Comparison of ENCODE assay signal across 8 mouse cellular contexts in genomic region chr3:104542065-104542429, GRCm38 (mm10). TPM values are rescaled to one million over a fixed set of nuclear protein-coding genes. Genes with fewer than 3 reads are reported as not detected.
A peak's percentile ranks its signal among the peaks of the same experiment; 100 is the strongest.
DNase-seq lines count a peak whose midpoint lies in the region; ATAC-seq lines count a peak whose summit lies in the region.

No protein-coding gene starts in this region.

- peak overlapping the region; percentile 75 for H3K27ac ChIP-seq in kidney, embryonic 15.5 days
- H3K27ac ChIP-seq in forebrain, embryonic 10.5 days: peak overlapping the region; percentile 87
- H3K27ac ChIP-seq in intestine, embryonic 16.5 days (ENCODE audit: low read length): 0 out of 2 replicates have a peak overlapping the region, but pooled peaks have one; percentile 94
- H3K27ac ChIP-seq in neural tube, embryonic 14.5 days (ENCODE audit: low read depth, low read length): no peak overlapping the region

- no peak overlapping the region for H3K4me3 ChIP-seq in kidney, embryonic 15.5 days (replicated peaks)
- H3K4me3 ChIP-seq in forebrain, embryonic 10.5 days: peak overlapping the region; percentile 50
- no peak overlapping the region; the same call in 1 of the 2 replicates for H3K4me3 ChIP-seq in intestine, embryonic 16.5 days (ENCODE audit: low read length)
- H3K4me3 ChIP-seq in neural tube, embryonic 14.5 days (ENCODE audit: low read depth, low read length): no peak overlapping the region

- DNase-seq in kidney, adult 18-20 months: no peak
- DNase-seq in forebrain, embryonic 10.5 days (ENCODE audit: extremely low spot score, low spot score): no peak
- no peak for DNase-seq in urinary bladder, postnatal 10 days (ENCODE audit: low spot score)
- no peak for DNase-seq in cerebellum, adult 11 months
- no peak for DNase-seq in kidney, postnatal 10 days

- H3K27me3 ChIP-seq in kidney, embryonic 15.5 days: no peaks in the 10 kb centered on the region
- H3K27me3 ChIP-seq in forebrain, embryonic 10.5 days (ENCODE audit: poor library complexity, severe bottlenecking): no peaks in the 10 kb centered on the region
- H3K27me3 ChIP-seq in intestine, embryonic 16.5 days (replicated peaks; ENCODE audit: control insufficient read depth, insufficient read depth, low read length): no peaks in the 10 kb centered on the region
- H3K27me3 ChIP-seq in neural tube, embryonic 14.5 days (ENCODE audit: control insufficient read depth, insufficient read depth, low read length): no peaks in the 10 kb centered on the region

- ATAC-seq in kidney, embryonic 15.5 days (replicated peaks; ENCODE audit: low FRiP score): no peak
- peak; percentile 1; the same call in 1 of the 2 replicates for ATAC-seq in intestine, embryonic 16.5 days
- ATAC-seq in neural tube, embryonic 14.5 days (ENCODE audit: low read depth): peak; percentile 24; the same call in 1 of the 2 replicates

- no peak overlapping the region for H3K9ac ChIP-seq in kidney, embryonic 15.5 days
- H3K9ac ChIP-seq in intestine, embryonic 16.5 days (ENCODE audit: low read depth, low read length): peak overlapping the region; percentile 62; the same call in 1 of the 2 replicates
- peak overlapping the region; percentile 46; the same call in 1 of the 2 replicates for H3K9ac ChIP-seq in neural tube, embryonic 14.5 days (replicated peaks; ENCODE audit: low read depth, low read length)

- H3K4me1 ChIP-seq in kidney, embryonic 15.5 days: peaks cover 23% of the 10 kb centered on the region
- peaks cover 20% of the 10 kb centered on the region for H3K4me1 ChIP-seq in forebrain, embryonic 10.5 days
- peaks cover 10% of the 10 kb centered on the region for H3K4me1 ChIP-seq in intestine, embryonic 16.5 days (ENCODE audit: control insufficient read depth, insufficient read depth, low read length)
- peaks cover 5% of the 10 kb centered on the region; the same call in 1 of the 2 replicates for H3K4me1 ChIP-seq in neural tube, embryonic 14.5 days (ENCODE audit: control insufficient read depth, insufficient read depth, low read length)

- peak overlapping the region; percentile 60 for H3K4me2 ChIP-seq in kidney, embryonic 15.5 days
- peak overlapping the region; percentile 66 for H3K4me2 ChIP-seq in intestine, embryonic 16.5 days (ENCODE audit: low read depth, low read length)
- no peak overlapping the region; the same call in 1 of the 2 replicates for H3K4me2 ChIP-seq in neural tube, embryonic 14.5 days (ENCODE audit: low read depth, low read length)

- no peaks in the 10 kb centered on the region for H3K9me3 ChIP-seq in kidney, embryonic 15.5 days (replicated peaks)
- H3K9me3 ChIP-seq in forebrain, embryonic 10.5 days: no peaks in the 10 kb centered on the region
- H3K9me3 ChIP-seq in intestine, embryonic 16.5 days (ENCODE audit: control insufficient read depth, low read length): no peaks in the 10 kb centered on the region
- no peaks in the 10 kb centered on the region for H3K9me3 ChIP-seq in neural tube, embryonic 14.5 days (ENCODE audit: control insufficient read depth, low read length)

- WGBS in kidney, embryonic 15.5 days: 16% methylated on average over 2 of the region's 2 CpGs
- WGBS in forebrain, embryonic 10.5 days: 2% methylated on average over 2 of the region's 2 CpGs
- 15% methylated on average over 2 of the region's 2 CpGs for WGBS in intestine, embryonic 16.5 days
- 4% methylated on average over 2 of the region's 2 CpGs for WGBS in neural tube, embryonic 14.5 days

- H3K36me3 ChIP-seq in kidney, embryonic 15.5 days: no peaks in the 10 kb centered on the region
- H3K36me3 ChIP-seq in forebrain, embryonic 10.5 days (replicated peaks): no peaks in the 10 kb centered on the region
- H3K36me3 ChIP-seq in intestine, embryonic 16.5 days (ENCODE audit: control insufficient read depth, insufficient read depth, low read length): no peaks in the 10 kb centered on the region
- H3K36me3 ChIP-seq in neural tube, embryonic 14.5 days (ENCODE audit: control insufficient read depth, insufficient read depth, low read length): no peaks in the 10 kb centered on the region

RNA-seq across cellular contexts. Expression of gene Lrig2, which starts 30.3 kb away (rescaled TPM):
- 16.9 TPM in 2 replicates for polyA plus RNA-seq in kidney, embryonic 15.5 days (2015; fragmentation: Nextera tagmentation; extraction: Ambion mirVana)
- polyA plus RNA-seq in forebrain, embryonic 10.5 days (2016; fragmentation: Nextera tagmentation; extraction: Ambion mirVana): 15.1 and 16.4 TPM in 2 replicates
- polyA plus RNA-seq in intestine, embryonic 16.5 days (2015; fragmentation: Nextera tagmentation; extraction: Ambion mirVana): 9.1 and 10.2 TPM in 2 replicates
- 33.8 and 46.3 TPM in 2 replicates for polyA plus RNA-seq in neural tube, embryonic 14.5 days (2014; fragmentation: Nextera tagmentation; extraction: Ambion mirVana)
